In the genomic region with DNA sequence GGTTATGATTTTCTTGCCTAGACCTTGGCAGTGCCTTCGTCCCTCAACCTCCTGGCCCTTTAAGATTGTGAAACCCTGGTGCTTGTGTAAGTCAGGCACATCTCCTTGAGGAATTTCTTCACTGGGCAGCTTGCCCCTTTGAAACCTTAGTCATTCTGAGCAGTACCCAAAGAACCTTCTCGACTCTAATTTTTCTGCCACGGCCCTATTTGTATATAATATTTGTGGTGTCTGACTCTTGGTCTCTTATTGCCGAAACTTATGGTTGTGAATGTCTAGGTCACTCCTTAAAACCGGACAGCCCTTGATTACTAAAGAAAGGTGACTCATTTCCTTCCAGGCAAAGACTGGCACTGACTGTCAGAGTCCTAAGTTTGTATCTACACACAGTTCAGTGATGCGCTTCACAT, we compare ENCODE assay signal across 11 mouse cellular contexts. TPM values are rescaled to one million over a fixed set of nuclear protein-coding genes. Genes with fewer than 3 reads are reported as not detected.
DNase-seq lines count a peak whose midpoint lies in the region; ATAC-seq and TF ChIP-seq lines count a peak whose summit lies in the region.
"Had no signal": no experiment of that assay in that cellular context is flagged by ENCODE, and none has a peak within 500 bp of the region (broad histone marks: within the 10 kb centered on the region; RNA-seq: fewer than 3 reads in every experiment).

No protein-coding gene starts in this region.

- peak; percentile 54 to 70 for DNase-seq in heart, adult 9 months (ENCODE audit: low spot score in 2 of 2)
- DNase-seq in Patski (ENCODE audit: low read depth, low spot score): peak; percentile 95
- DNase-seq in gastrocnemius, adult 8-10 months (ENCODE audit: low spot score in 2 of 2): peak; percentile 60 to 70
- peak; percentile 69 for DNase-seq in lung, postnatal 14 days
- no peak for DNase-seq in stomach, postnatal 0 days (ENCODE audit: low spot score)
- no peak for DNase-seq in forebrain, embryonic 14.5 days (ENCODE audit: low spot score)
- no peak for DNase-seq in cerebellum, postnatal 36 days

- H3K9me3 ChIP-seq in heart, embryonic 12.5 days (replicated peaks): no peaks in the 10 kb centered on the region
- H3K9me3 ChIP-seq in stomach, postnatal 0 days (ENCODE audit: control insufficient read depth, low read length): no peaks in the 10 kb centered on the region
- H3K9me3 ChIP-seq in forebrain, embryonic 14.5 days (replicated peaks; ENCODE audit: control insufficient read depth, low read length): no peaks in the 10 kb centered on the region
- H3K9me3 ChIP-seq: hindbrain, embryonic 10.5 days; midbrain, embryonic 10.5 days; stomach, embryonic 15.5 days had no signal

- ATAC-seq in heart, embryonic 12.5 days (ENCODE audit: insufficient number of reproducible peaks, low FRiP score): no peak
- peak; percentile 91 for ATAC-seq in Patski
- no peak; the same call in 1 of the 2 replicates for ATAC-seq in stomach, postnatal 0 days (ENCODE audit: low FRiP score, low TSS enrichment)
- no peak for ATAC-seq in forebrain, embryonic 14.5 days

- H3K27ac ChIP-seq in heart, embryonic 12.5 days (ENCODE audit: poor library complexity, severe bottlenecking): no peak overlapping the region
- no peak overlapping the region for H3K27ac ChIP-seq in stomach, postnatal 0 days (replicated peaks)
- no peak overlapping the region for H3K27ac ChIP-seq in forebrain, embryonic 14.5 days (ENCODE audit: low read depth, low read length)
- H3K27ac ChIP-seq: midbrain, embryonic 10.5 days; stomach, embryonic 15.5 days had no signal

- no peak overlapping the region for H3K9ac ChIP-seq in heart, embryonic 12.5 days
- H3K9ac ChIP-seq in stomach, postnatal 0 days (ENCODE audit: low read length): no peak overlapping the region
- no peak overlapping the region for H3K9ac ChIP-seq in forebrain, embryonic 14.5 days (ENCODE audit: low read length)
- H3K9ac ChIP-seq: stomach, embryonic 15.5 days had no signal

- no peak for TF ChIP-seq CTCF in Patski (IDR thresholded peaks at IDR 0.05)
- no peak for TF ChIP-seq CTCF in stomach, postnatal 0 days (IDR thresholded peaks at IDR 0.05; ENCODE audit: low read depth)

- peaks cover 58% of the 10 kb centered on the region for H3K4me1 ChIP-seq in heart, embryonic 12.5 days (replicated peaks)
- H3K4me1 ChIP-seq in stomach, postnatal 0 days (replicated peaks; ENCODE audit: control insufficient read depth, insufficient read depth): peaks cover 12% of the 10 kb centered on the region
- peaks cover 46% of the 10 kb centered on the region for H3K4me1 ChIP-seq in forebrain, embryonic 14.5 days (ENCODE audit: control insufficient read depth, insufficient read depth, low read length)

- H3K4me3 ChIP-seq in heart, embryonic 12.5 days: no peak overlapping the region
- no peak overlapping the region for H3K4me3 ChIP-seq in stomach, postnatal 0 days (ENCODE audit: low read depth, low read length)
- no peak overlapping the region for H3K4me3 ChIP-seq in forebrain, embryonic 14.5 days (ENCODE audit: low read depth, low read length)
- H3K4me3 ChIP-seq: hindbrain, embryonic 10.5 days; midbrain, embryonic 10.5 days; stomach, embryonic 15.5 days had no signal

- TF ChIP-seq EP300 in stomach, postnatal 0 days (optimal IDR thresholded peaks at IDR 0.05): no peak

- 74% methylated on average over 6 of the region's 6 CpGs for WGBS in heart, embryonic 12.5 days
- WGBS in stomach, postnatal 0 days: 63% methylated on average over 6 of the region's 6 CpGs
- WGBS in forebrain, embryonic 14.5 days: 91% methylated on average over 6 of the region's 6 CpGs

- in situ Hi-C loops in Patski (cut with MboI; ENCODE audit: low pct_unique_long_range_greater_than_20kb): no loop called here

- H3K27me3 ChIP-seq in heart, embryonic 12.5 days (replicated peaks): no peaks in the 10 kb centered on the region
- H3K27me3 ChIP-seq in Patski: no peaks in the 10 kb centered on the region
- no peaks in the 10 kb centered on the region for H3K27me3 ChIP-seq in stomach, postnatal 0 days (ENCODE audit: control insufficient read depth, insufficient read depth, low read length)
- no peaks in the 10 kb centered on the region for H3K27me3 ChIP-seq in forebrain, embryonic 14.5 days (replicated peaks; ENCODE audit: control insufficient read depth, insufficient read depth, low read length)
- H3K27me3 ChIP-seq: stomach, embryonic 15.5 days had no signal

- POLR2A ChIA-PET in Patski (lab: Charles Lee): no interaction called here

- CTCF ChIA-PET in Patski (lab: Charles Lee): interaction anchor here (1.0 to 1.3 kb wide), 3 partner anchors 35 to 109 kb away, joined by 3 read pairs; no protein-coding TSS in a partner anchor

- H3K36me3 ChIP-seq in heart, embryonic 12.5 days: no peaks in the 10 kb centered on the region
- no peaks in the 10 kb centered on the region for H3K36me3 ChIP-seq in stomach, postnatal 0 days (ENCODE audit: control insufficient read depth, insufficient read depth, low read length)
- H3K36me3 ChIP-seq in forebrain, embryonic 14.5 days (ENCODE audit: control insufficient read depth, insufficient read depth, low read length): no peaks in the 10 kb centered on the region
- H3K36me3 ChIP-seq: stomach, embryonic 15.5 days had no signal

- H3K4me2 ChIP-seq in heart, embryonic 12.5 days: no peak overlapping the region
- no peak overlapping the region for H3K4me2 ChIP-seq in stomach, postnatal 0 days (replicated peaks; ENCODE audit: low read depth)
- H3K4me2 ChIP-seq in forebrain, embryonic 14.5 days (ENCODE audit: low read length): no peak overlapping the region
- H3K4me2 ChIP-seq: stomach, embryonic 15.5 days had no signal

RNA-seq across cellular contexts. Expression of gene Notch2, which starts 43.6 kb away (rescaled TPM):
- 16.7 and 17.7 TPM in 2 replicates for polyA plus RNA-seq in heart, embryonic 12.5 days (2016; fragmentation: Nextera tagmentation; extraction: Ambion mirVana)
- polyA plus RNA-seq in Patski (2021): 65.2 TPM
- 1 to 10 TPM; 5.6 to 7.9 (median 6.9) TPM for total RNA-seq in gastrocnemius, adult 8-10 months (2022)
- polyA plus RNA-seq in stomach, postnatal 0 days (2015; fragmentation: Nextera tagmentation; extraction: Ambion mirVana): 10.6 TPM in 2 replicates
- polyA plus RNA-seq in forebrain, embryonic 14.5 days (2014; fragmentation: Nextera tagmentation; extraction: Ambion mirVana): 13.6 and 18.1 TPM in 2 replicates

Comparison
In these comparisons a context has a peak if more than half of its experiments do, and no peak if none do; other contexts are left out.
1. DNase-seq: peak in heart, adult 9 months (2 of 2), Patski (single experiment), gastrocnemius, adult 8-10 months (2 of 2) and lung, postnatal 14 days (single experiment); none in stomach, postnatal 0 days (single experiment), forebrain, embryonic 14.5 days (single experiment) and cerebellum, postnatal 36 days (0 of 2).